Mouse (Mus musculus) frontal cortex, adult (tissue): Measurements from ENCODE around the gene Btbd11.
"Not testable (repeated sequence)": the region's sequence is repeated elsewhere in the genome, so short reads cannot be mapped to it uniquely, and the experiment has no call there.

Experiments used
- ATAC-seq: cut with Nextera tagmentation; 2 replicates; pipeline ENCODE4 v1.9.2; 2017; ENCODE audit warnings: mild to moderate bottlenecking, moderate library complexity, mixed read lengths; ENCODE audit not compliant: low TSS enrichment

Btbd11 gene

DNA sequence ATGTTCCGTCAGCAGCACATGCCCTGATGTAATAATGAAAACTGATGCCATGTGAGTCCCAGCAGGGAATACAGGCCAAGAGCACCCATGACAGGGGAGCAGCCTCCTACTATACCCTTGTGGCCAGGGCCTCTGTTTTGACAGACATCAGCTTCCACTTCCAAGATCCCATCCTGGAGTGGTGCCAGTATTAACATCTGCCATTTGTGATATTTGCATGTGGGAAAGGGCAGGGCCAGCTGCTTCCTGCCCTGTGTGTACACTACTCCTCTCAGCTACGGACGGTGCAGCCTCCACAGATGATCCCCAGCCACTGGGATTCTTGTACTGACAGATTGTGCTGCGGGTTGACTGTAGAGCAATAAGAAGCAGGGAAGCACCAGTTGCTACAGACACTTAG lies 269.3 kb downstream of the Btbd11 start:
- ATAC-seq: no peak

DNA sequence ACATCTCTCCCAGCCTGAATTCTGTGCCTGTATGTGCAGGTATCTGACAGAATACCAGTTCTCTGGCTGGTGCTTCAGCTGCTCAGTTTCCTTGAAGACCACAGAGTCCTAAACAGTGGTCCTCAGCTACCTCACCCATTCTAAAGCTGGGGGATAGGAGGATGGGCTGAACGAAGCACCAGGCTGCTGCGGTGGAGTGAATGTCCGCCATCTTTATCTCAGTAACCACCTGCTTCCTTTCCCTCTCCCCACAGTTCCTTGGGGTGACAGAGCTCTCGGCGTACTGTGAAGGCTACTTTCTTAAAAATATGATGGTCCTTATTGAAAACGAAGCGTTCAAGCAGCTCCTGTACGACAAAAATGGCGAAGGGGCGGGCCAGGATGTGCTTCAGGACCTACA lies 271.3 kb downstream of the Btbd11 start:
- ATAC-seq: no peak

DNA sequence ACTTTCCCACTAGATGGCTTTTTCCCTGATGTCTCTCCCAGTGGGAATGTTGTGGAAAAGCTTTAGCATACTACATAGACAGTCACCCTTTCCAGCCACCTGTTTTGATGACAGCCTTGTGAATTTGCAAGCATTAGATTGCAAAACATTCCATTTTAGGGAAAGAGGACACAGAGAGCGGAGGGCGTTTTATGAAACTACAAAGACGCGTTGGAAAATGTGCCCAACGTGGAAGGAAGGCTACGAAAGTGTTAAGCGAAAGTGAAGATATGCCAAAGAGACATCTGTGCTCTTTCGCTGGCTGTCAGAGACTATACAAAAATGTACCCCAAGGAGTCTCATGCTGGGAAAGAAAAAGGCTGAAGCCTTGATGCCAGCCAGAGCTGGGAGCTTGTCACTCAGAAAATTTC lies 286.9 kb downstream of the Btbd11 start:
- peak; percentile 88 for ATAC-seq

GRCm38 (mm10) chr10:85678635-85679034 lies 292.0 kb downstream of the Btbd11 start:
- peak; percentile 57; the same call in 1 of the 2 replicates for ATAC-seq

- ATAC-seq: no peak
These were observed 295.8 kb downstream of the Btbd11 start for GRCm38 (mm10) chr10:85682446-85682845.

- ATAC-seq: not testable (repeated sequence)
These were observed 307.8 kb downstream of the Btbd11 start for GRCm38 (mm10) chr10:85694429-85694828.

DNA sequence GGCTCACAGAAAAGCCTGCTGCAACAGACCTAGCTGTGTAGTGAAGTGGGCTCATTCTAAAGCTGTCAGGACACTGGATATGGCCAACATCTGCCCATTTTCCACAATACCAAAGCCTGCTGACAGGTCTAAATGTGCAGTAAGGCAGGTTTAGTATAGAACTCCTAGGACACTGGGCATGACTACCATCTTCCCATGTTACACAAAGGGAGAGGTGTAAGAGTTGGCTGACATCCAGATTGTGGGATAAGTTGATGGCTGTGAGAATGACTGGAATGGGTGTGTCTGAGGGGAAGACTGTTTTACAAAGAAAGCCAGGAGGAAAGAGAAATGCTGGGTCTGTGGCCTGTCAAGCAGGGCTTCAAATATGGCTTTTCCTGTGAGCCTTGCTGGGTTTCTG lies 313.1 kb downstream of the Btbd11 start:
- ATAC-seq: no peak

DNA sequence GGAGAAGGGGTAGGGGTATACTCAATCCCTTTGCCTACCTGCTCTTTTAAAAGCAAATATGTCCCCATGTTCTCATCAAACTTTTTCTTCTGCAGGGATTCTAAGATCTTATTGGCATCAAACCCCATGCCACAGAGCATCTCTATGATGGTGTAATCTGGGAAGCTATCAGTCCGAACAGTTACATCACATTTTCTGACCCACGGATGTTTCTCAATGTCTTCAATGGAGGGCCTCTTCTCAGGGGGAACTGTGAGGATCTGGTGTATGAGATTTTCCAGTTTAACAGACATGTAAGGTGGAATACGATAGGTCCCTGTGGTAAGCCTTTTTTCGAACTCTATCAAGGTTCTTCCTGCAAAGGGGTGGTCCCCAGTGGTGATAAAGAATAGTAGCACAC lies 323.2 kb downstream of the Btbd11 start:
- not testable (repeated sequence) for ATAC-seq
